Mouse (Mus musculus): ENCODE data around the gene Nipsnap3b.

The Nipsnap3b gene

GRCm38 (mm10) chr4:53011732-53012361, at the start of gene Nipsnap3b:
TSS of gene Nipsnap3b (plus strand) at chr4:53011880.
- DNase-seq, result peak; percentile 98

- DNase-seq, result no peak
Measured at GRCm38 (mm10) chr4:52964247-52964646, 47.4 kb upstream of the Nipsnap3b start, which contains the start of gene Olfr270. TSS of gene Olfr270 (plus strand) at chr4:52964547.

DNA sequence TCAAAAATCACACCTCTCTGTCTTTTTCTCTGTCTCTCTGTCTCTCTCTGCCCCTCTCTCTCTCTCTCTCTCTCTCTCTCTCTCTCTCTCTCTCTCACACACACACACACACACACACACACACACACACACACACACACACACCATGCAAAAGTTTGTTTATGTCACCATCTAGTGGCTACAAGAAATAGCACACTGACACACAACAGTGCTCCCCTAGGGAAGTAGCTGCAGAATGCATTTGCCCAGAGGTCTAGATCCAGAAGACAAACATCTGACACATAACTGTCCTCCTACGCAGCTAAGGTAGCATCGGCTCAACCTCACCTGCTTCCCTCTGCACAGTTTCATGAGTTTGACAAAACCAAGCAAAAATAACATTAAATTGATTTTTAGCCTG, 26.5 kb upstream of the Nipsnap3b start:
- DNase-seq, result peak; percentile 7 to 18

DNA sequence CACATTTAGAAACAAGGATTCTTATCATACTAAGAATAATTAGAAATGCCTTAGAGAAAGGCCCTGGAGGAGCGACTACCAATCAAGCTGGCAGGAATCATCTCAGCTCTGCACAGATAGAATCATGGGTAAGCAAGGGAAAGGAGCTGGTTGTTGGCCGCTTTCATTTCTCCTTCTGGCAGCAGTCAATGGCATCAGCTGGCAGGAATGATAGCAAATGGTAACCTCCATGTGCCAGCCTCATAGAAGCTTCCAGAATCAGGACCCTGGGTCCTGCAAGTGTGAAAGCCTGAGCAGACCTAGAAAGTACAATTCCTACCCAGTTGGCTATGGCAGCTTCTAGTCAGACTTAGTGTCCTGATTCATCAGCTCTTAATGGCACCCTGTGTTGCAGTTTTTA, 25.4 kb upstream of the Nipsnap3b start:
- DNase-seq, result no peak

GRCm38 (mm10) chr4:52989248-52989647, 22.4 kb upstream of the Nipsnap3b start, which contains the start of gene Nipsnap3a:
TSS of gene Nipsnap3a (plus strand) at chr4:52989272.
- no peak for DNase-seq

- no peak for DNase-seq
Measured at GRCm38 (mm10) chr4:52999449-52999848, 12.2 kb upstream of the Nipsnap3b start.

DNA sequence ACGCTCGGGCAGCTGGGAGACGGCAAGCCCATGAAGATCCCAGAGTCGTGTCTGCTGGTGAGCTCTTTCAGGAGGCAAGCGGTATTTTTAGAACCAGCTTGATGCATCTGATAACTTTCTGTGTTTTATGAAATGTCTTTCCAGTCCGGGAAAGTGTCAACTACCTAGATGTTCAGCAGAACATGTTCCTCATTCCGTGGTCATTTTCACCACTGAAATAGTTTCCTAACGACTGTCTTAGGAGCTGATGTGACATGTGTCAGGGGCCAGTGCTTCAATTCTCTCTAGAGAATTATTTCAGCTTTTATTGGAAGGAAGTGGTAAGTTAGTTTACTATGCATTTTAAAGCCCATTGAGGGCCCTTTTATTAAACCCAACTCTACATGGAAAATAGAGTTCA, 11.5 kb upstream of the Nipsnap3b start:
- DNase-seq, result no peak

- no peak for DNase-seq
Measured at GRCm38 (mm10) chr4:53009183-53009582, 2.5 kb upstream of the Nipsnap3b start.

DNA sequence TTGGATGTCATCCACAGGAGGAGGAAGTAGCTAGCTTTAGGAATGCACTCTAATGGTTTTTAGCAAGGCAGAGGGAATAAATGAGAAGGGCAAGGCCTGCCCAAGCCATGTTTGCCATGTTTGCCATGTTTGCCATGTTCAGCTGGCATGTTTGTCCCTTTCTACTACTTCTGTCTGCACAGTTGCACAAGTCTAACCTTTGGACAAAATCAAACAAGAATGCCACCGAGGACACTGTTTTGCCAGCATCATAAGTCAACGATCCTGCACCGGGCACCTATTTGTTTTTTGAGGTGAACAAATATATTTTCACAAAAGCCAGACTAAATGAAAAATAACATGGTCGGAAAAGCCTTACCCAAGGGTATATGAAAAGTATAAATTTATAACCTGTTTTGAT, 1.8 kb upstream of the Nipsnap3b start:
- DNase-seq, result no peak

GRCm38 (mm10) chr4:53014421-53014820, 2.7 kb downstream of the Nipsnap3b start:
- no peak for DNase-seq

DNA sequence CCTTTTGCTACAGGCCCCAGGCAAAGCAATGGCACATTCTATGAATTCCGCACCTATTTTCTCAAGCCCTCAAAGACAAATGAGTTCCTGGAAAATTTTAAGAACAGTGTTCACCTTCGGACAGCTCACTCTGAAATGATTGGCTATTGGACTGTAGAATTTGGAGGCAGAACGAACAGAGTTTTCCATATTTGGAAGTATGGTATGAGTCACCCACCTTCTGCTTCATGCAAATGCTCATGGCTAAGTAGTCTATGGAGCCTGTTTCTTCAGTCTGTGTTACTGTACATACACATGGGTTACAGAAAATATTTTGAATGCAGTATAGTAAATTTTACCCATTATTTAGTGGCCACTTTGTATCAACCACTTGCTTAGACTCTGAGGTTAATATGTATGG, 3.3 kb downstream of the Nipsnap3b start:
- no peak for DNase-seq

GRCm38 (mm10) chr4:53018392-53018791, 6.7 kb downstream of the Nipsnap3b start:
- DNase-seq, result no peak

DNA sequence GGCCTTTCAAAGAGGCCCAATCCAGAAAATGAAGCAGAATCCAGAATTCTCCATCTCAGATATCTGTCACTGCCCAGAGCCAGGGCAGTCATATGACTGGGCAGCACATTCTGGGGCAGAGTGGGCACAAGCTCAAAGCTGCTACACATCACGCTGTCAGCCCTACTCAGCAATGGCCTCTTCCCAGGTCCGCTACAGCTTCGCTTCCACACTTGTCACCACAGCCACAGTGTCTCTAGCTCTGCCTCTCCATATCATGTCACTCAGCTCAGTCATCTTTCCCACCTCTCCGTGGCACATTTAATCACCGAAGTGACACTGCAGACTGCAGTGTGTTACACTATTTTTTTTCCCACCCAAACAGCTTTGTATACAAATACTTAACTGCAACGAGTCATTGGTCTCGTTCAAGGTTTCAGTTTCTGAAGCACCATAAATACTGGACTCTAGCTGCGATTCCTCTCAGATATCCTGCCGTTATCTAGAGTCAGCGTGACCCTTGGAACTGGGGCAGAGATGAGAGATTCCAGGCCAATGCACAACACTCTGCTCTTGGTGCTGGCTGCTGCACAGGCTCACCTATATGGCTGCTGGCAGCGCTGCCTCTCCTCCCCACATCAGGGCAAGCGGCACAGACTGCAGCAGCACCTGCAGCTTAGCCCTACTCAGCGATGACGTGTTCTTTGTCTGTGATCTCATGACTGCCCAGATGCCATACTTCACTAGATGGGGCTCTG, 11.7 kb downstream of the Nipsnap3b start:
- no peak for DNase-seq

DNA sequence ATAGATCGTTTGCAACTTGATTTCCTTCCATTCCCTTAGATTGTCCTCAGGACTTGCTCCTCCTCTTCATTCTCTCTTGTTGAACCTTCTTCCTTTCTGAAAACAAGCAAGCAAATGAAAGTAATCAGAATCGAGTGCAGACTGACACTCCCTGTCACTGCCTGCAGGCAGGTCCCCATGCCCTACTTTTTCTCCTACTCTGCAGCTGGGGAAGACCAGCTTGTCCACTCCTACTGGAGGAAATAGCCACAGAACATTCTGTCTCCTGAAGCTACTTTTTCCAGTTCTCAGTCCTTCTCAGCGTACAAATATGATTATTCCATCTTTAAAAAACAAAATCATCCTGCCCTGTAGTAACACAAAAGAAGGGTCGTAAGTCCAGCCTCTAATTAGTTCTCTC, 12.7 kb downstream of the Nipsnap3b start:
- DNase-seq, result no peak

- DNase-seq, result no peak
Measured at GRCm38 (mm10) chr4:53027811-53028210, 16.1 kb downstream of the Nipsnap3b start.

- no peak for DNase-seq
Measured at GRCm38 (mm10) chr4:53030326-53030948, 18.8 kb downstream of the Nipsnap3b start.

- DNase-seq, result no peak
Measured at GRCm38 (mm10) chr4:53043819-53044218, 32.1 kb downstream of the Nipsnap3b start.

- no peak for DNase-seq
Measured at GRCm38 (mm10) chr4:53045807-53046206, 34.1 kb downstream of the Nipsnap3b start.

DNA sequence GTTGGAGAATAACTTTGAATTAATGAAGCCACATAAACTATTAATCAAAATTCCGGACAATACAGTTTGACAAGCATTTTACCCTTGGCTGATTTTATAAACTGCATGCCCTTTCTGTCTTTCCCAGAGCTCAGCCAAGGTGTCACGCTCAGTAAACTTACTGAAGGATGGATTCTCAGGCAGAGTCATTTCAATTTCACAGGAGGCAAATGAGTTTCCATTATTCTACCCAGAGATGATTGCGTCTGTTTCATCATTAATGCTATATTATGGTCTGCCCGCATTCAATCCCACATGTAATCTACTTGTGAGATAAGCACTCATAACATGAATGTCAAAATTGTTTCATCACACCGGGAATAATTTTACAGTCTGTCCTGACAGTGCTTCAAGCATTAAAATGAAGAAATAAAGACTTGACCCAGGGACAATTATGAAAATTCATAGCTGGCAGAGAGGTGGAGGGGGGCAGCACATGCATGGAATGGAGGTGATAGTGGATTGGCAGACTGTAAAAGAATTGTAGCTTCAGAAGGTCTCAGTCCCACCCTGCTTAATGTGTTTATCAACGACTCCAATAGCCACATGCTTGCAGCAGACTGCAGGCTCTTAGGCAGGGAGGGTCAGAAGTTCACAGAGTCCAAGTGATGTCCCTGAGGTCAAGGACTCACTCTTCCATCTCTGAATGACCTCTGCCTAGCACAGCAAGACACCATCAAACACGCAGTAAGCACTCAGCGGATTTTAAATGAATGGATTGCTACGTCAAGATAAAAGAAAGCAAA, 34.8 kb downstream of the Nipsnap3b start:
- DNase-seq, result no peak

DNA sequence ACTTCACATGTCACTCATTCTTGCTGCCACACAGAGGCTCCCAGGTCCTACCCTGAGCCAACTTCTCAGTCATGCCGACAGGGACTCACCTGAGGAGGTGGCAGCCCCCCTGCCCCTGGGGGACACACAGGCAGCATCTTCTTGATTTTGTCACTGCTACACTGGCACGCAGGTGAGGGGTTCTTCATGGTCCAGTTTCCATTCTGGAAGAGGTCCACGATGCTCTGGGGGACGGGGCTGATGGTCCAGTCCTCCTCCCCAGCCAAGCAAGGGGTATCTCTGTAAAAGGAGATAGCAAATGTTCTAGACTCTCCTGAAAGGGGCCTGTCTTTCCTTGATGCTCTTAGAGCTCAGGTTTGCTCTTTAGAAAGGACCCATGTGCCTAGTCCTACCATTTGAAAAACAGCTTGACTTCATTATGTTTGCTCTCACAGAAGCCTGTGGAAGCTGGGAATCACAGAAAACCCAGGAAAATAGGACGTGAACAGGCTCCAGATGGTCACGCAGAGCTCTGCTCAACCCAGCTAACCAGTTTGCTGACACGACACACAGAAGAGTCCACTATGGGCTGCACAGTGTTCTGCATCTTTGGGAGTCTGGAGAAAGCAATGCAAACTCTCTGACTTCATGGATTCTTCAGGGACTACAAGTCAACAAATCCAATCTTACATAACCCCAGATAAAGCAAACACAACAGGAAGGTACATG, 50.8 kb downstream of the Nipsnap3b start:
- no peak for DNase-seq

Measured in B cell, adult 2 months (primary cell).